Mouse (Mus musculus): ENCODE measurements around the gene Ptprcap.
"Not testable (repeated sequence)": the region's sequence is repeated elsewhere in the genome, so short reads cannot be mapped to it uniquely, and the experiment has no call there.

Ptprcap gene

GRCm38 (mm10) chr19:4153232-4153654 is at the start of gene Ptprcap:
Gene Ptprcap, plus strand, starts transcription at chr19:4153604.
- no peak for DNase-seq (ENCODE audit: extremely low read depth, low read depth, low spot score)

GRCm38 (mm10) chr19:4103792-4104191 is 49.6 kb upstream of the Ptprcap start:
- no peak for DNase-seq (ENCODE audit: extremely low read depth, low read depth, low spot score)

- no peak for DNase-seq (ENCODE audit: extremely low read depth, low read depth, low spot score)
These were observed 48.7 kb upstream of the Ptprcap start for GRCm38 (mm10) chr19:4104675-4105194.

GRCm38 (mm10) chr19:4106654-4107053 is 46.8 kb upstream of the Ptprcap start:
- no peak for DNase-seq (ENCODE audit: extremely low read depth, low read depth, low spot score)

GRCm38 (mm10) chr19:4108535-4108934 is 44.9 kb upstream of the Ptprcap start:
- no peak for DNase-seq (ENCODE audit: extremely low read depth, low read depth, low spot score)

GRCm38 (mm10) chr19:4112063-4112960 is 41.1 kb upstream of the Ptprcap start:
- no peak for DNase-seq (ENCODE audit: extremely low read depth, low read depth, low spot score)

GRCm38 (mm10) chr19:4113186-4113805 is 40.1 kb upstream of the Ptprcap start:
- no peak for DNase-seq (ENCODE audit: extremely low read depth, low read depth, low spot score)

GRCm38 (mm10) chr19:4113806-4114230 is 39.6 kb upstream of the Ptprcap start:
- DNase-seq (ENCODE audit: extremely low read depth, low read depth, low spot score): no peak

- no peak for DNase-seq (ENCODE audit: extremely low read depth, low read depth, low spot score)
These were observed 38.9 kb upstream of the Ptprcap start for GRCm38 (mm10) chr19:4114551-4114950.

- DNase-seq (ENCODE audit: extremely low read depth, low read depth, low spot score): no peak
These were observed 38.3 kb upstream of the Ptprcap start for GRCm38 (mm10) chr19:4115144-4115543.

GRCm38 (mm10) chr19:4115816-4116215 is 37.6 kb upstream of the Ptprcap start:
- DNase-seq (ENCODE audit: extremely low read depth, low read depth, low spot score): no peak

GRCm38 (mm10) chr19:4117006-4117405 is 36.4 kb upstream of the Ptprcap start:
- DNase-seq (ENCODE audit: extremely low read depth, low read depth, low spot score): no peak

GRCm38 (mm10) chr19:4118350-4118749 is 35.1 kb upstream of the Ptprcap start:
- DNase-seq (ENCODE audit: extremely low read depth, low read depth, low spot score): no peak

GRCm38 (mm10) chr19:4119716-4120487 is 33.5 kb upstream of the Ptprcap start:
- no peak for DNase-seq (ENCODE audit: extremely low read depth, low read depth, low spot score)

GRCm38 (mm10) chr19:4120496-4120895 is 32.9 kb upstream of the Ptprcap start:
- DNase-seq (ENCODE audit: extremely low read depth, low read depth, low spot score): no peak

GRCm38 (mm10) chr19:4121097-4121805 is 32.2 kb upstream of the Ptprcap start:
- peak; percentile 79 for DNase-seq (ENCODE audit: extremely low read depth, low read depth, low spot score)

GRCm38 (mm10) chr19:4121896-4122295 is 31.5 kb upstream of the Ptprcap start:
- not testable (repeated sequence) for DNase-seq (ENCODE audit: extremely low read depth, low read depth, low spot score)

- no peak for DNase-seq (ENCODE audit: extremely low read depth, low read depth, low spot score)
These were observed 30.7 kb upstream of the Ptprcap start for GRCm38 (mm10) chr19:4122411-4123370.

GRCm38 (mm10) chr19:4124432-4124831 is 29.0 kb upstream of the Ptprcap start:
- no peak for DNase-seq (ENCODE audit: extremely low read depth, low read depth, low spot score)

Measured in fat pad, adult 2 months (tissue).